Mouse (Mus musculus) ES-E14 (cell line): ENCODE data around the gene Lce1i. TPM values are rescaled to one million over a fixed set of nuclear protein-coding genes. Genes with fewer than 3 reads are reported as not detected.

Experiments
- DNase-seq: peaks from one replicate; pipeline ENCODE4 v3.0.0-alpha.2; 2013; ENCODE audit warnings: low read depth, low spot score
- H3K27ac ChIP-seq: 2 replicates; pipeline ENCODE4 v1.5.1; 2012; ENCODE audit warnings: low read depth, mild to moderate bottlenecking, low read length, moderate library complexity, mixed read lengths; ENCODE audit not compliant: poor library complexity, insufficient read depth, severe bottlenecking
- H3K36me3 ChIP-seq: 2 replicates; pipeline ENCODE4 v1.6.1; 2012; ENCODE audit warnings: mild to moderate bottlenecking, low read length, moderate library complexity, mixed read lengths; ENCODE audit not compliant: control insufficient read depth, poor library complexity, insufficient read depth, severe bottlenecking
- H3K4me1 ChIP-seq, 2 experiments: fragments of 150-350 bp in 1 of 2; sonication (generic) in 1 of 2; 2 replicates each; pipeline ENCODE4 v1.6.1; 2012; ENCODE audit warnings: low read length in 2 of 2, mild to moderate bottlenecking in 1 of 2, mixed read lengths in 1 of 2; ENCODE audit not compliant: control insufficient read depth in 2 of 2, insufficient read depth in 2 of 2, poor library complexity in 1 of 2
- H3K4me3 ChIP-seq, 2 experiments: fragments of 150-350 bp in 1 of 2; sonication (generic) in 1 of 2; 2 replicates each; pipeline ENCODE4 v1.5.1; 2012; ENCODE audit warnings: low read length in 2 of 2, low read depth in 1 of 2, mild to moderate bottlenecking in 1 of 2, mixed read lengths in 1 of 2; ENCODE audit not compliant: insufficient read depth in 1 of 2, poor library complexity in 1 of 2, severe bottlenecking in 1 of 2
- H3K9ac ChIP-seq: 2 replicates; pipeline ENCODE4 v1.6.1; 2012; ENCODE audit warnings: low read depth, mild to moderate bottlenecking, low read length, mixed read lengths; ENCODE audit not compliant: poor library complexity, insufficient read depth, severe bottlenecking
- H3K9me3 ChIP-seq: fragments of 150-350 bp; sonication (generic); 2 replicates; pipeline ENCODE4 v1.6.1; 2012; ENCODE audit warnings: low read depth, mild to moderate bottlenecking, low read length; ENCODE audit not compliant: control insufficient read depth, insufficient read depth
- CHD2 ChIP-seq: IDR thresholded peaks from 2 replicates; pipeline ENCODE4 v1.6.1; 2014; ENCODE audit warnings: mild to moderate bottlenecking, low read depth, low read length, inconsistent platforms
- HCFC1 ChIP-seq: IDR thresholded peaks from 2 replicates; pipeline ENCODE4 v1.6.1; 2012; ENCODE audit warnings: low read length, inconsistent platforms, borderline replicate concordance; ENCODE audit not compliant: insufficient read depth
- MAFK ChIP-seq: IDR thresholded peaks from 2 replicates; pipeline ENCODE4 v1.6.1; 2014; ENCODE audit warnings: mild to moderate bottlenecking, low read depth, low read length, inconsistent platforms; ENCODE audit not compliant: insufficient read depth
- ZC3H11A ChIP-seq: IDR thresholded peaks from 2 replicates; pipeline ENCODE4 v1.6.1; 2012; ENCODE audit warnings: low read depth, mild to moderate bottlenecking, inconsistent platforms, low read length, borderline replicate concordance
- ZNF384 ChIP-seq: IDR thresholded peaks from 2 replicates; pipeline ENCODE4 v1.6.1; 2012; ENCODE audit warnings: low read depth, low read length, inconsistent platforms
- in situ Hi-C, 2 experiments: fragments of 600-800 bp; cut with MboI; formaldehyde crosslinking; loops; one replicate each; pipeline ENCODE4 v1.15.1; 2025; ENCODE audit warnings: low sequenced_read_pairs in 2 of 2, inconsistent platforms in 1 of 2; ENCODE audit not compliant: unreplicated experiment in 2 of 2
- total RNA-seq: library from RNA; depleted of rRNA; stranded (reverse); fragments of 300-350 nt; gene quantifications from 2 replicates; pipeline ENCODE4 v1.2.3, GENCODE M21; 2012; rRNA removed

Gene Lce1i
- total RNA-seq, 1 experiment, result not detected

- no peak within 1 kb of the TSS for H3K9ac ChIP-seq
- no peak within 1 kb of the TSS for H3K27ac ChIP-seq
- H3K4me3 ChIP-seq, result no peak within 1 kb of the TSS
- no peaks in the 10 kb centered on the region for H3K36me3 ChIP-seq
- H3K4me1 ChIP-seq, result no peaks in the 10 kb centered on the region
- in situ Hi-C loops, result no loop called here
- H3K9me3 ChIP-seq, result no peaks in the 10 kb centered on the region
- DNase-seq, result no peak
- TF ChIP-seq HCFC1 (no peak), CHD2 (no peak), ZC3H11A (no peak), MAFK (no peak), ZNF384 (no peak)
Observed at GRCm38 (mm10) chr3:92752238-92752637, 26.5 kb downstream of the Lce1i start, which contains the start of gene Lce1g. Lce1g (minus strand) TSS chr3:92752338.

DNA sequence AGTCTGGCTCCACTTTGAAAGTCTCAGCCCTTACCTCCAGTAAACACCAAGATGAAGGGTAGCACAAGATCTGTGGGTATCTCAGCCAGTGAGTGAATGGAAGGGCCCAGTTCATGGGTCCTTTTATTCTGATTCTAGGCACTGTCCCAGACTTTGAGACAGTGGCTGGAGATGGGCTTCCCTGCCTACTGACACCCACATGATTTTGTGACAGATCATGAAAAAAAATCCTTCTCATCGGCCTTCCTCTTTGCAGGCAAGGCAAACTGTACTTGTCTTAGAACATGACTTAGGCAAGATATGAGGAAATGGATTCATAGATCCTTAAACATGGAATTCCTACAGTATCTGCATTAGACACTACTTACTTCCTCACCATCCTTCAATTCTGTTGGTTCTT lies 39.7 kb downstream of the Lce1i start, which contains the start of gene Gm38119:
Gene Gm38119 (minus strand): TSS at position 101 of the 400 bp plus-strand sequence.
- no peak within 1 kb of the TSS for H3K4me3 ChIP-seq
- no peak within 1 kb of the TSS for H3K9ac ChIP-seq
- H3K4me1 ChIP-seq, result no peaks in the 10 kb centered on the region
- no peak within 1 kb of the TSS for H3K27ac ChIP-seq
- in situ Hi-C loops, result no loop called here
- no peak for DNase-seq
- no peaks in the 10 kb centered on the region for H3K36me3 ChIP-seq
- TF ChIP-seq ZC3H11A (no peak), MAFK (no peak), ZNF384 (no peak), HCFC1 (no peak), CHD2 (no peak)
- H3K9me3 ChIP-seq, result no peaks in the 10 kb centered on the region

Other genes starting within 250 kb of the Lce1i start
- not detected in 2 replicates for gene 2310046K23Rik, start 244.4 kb downstream of the Lce1i start, total RNA-seq
- gene Ivl, start 205.2 kb downstream of the Lce1i start, total RNA-seq, result 0.21 and 0.45 TPM in 2 replicates
- gene Smcp, start 189.9 kb downstream of the Lce1i start, total RNA-seq, result not detected in 2 replicates
- gene 2210017I01Rik, start 171.4 kb downstream of the Lce1i start, total RNA-seq, result not detected in 2 replicates
- gene Lce6a, start 157.2 kb downstream of the Lce1i start, total RNA-seq, result not detected in 2 replicates
- not detected in 2 replicates for gene Lce1a1, start 130.6 kb downstream of the Lce1i start, total RNA-seq
- gene Lce1b, start 122.0 kb downstream of the Lce1i start, total RNA-seq, result not detected in 2 replicates
- not detected in 2 replicates for gene Lce1a2, start 108.6 kb downstream of the Lce1i start, total RNA-seq
- gene Lce1c, start 99.7 kb downstream of the Lce1i start, total RNA-seq, result not detected in 2 replicates
- gene Lce1d, start 91.7 kb downstream of the Lce1i start, total RNA-seq, result not detected in 2 replicates
- gene Lce1e, start 69.8 kb downstream of the Lce1i start, total RNA-seq, result not detected in 2 replicates
- not detected in 2 replicates for gene Lce1f, start 58.5 kb downstream of the Lce1i start, total RNA-seq
- gene Gm38119, start 39.8 kb downstream of the Lce1i start, total RNA-seq, result not detected in 2 replicates
- gene Lce1g, start 26.6 kb downstream of the Lce1i start, total RNA-seq, result not detected in 2 replicates
- 4.7 TPM in 1 of 2 replicates, not detected in the other for gene Lce1h, start 13.8 kb downstream of the Lce1i start, total RNA-seq
- not detected in 2 replicates for gene Lce1j, start 11.6 kb upstream of the Lce1i start, total RNA-seq
- gene Lce1k, start 29.0 kb upstream of the Lce1i start, total RNA-seq, result not detected in 2 replicates
- gene Kprp, start 48.3 kb upstream of the Lce1i start, total RNA-seq, result not detected in 2 replicates
- not detected in 2 replicates for gene Lce1l, start 72.4 kb upstream of the Lce1i start, total RNA-seq
- gene 2310050C09Rik, start 91.3 kb upstream of the Lce1i start, total RNA-seq, result not detected in 2 replicates
- gene Lce3a, start 147.3 kb upstream of the Lce1i start, total RNA-seq, result not detected in 2 replicates
- gene Lce3b, start 154.1 kb upstream of the Lce1i start, total RNA-seq, result not detected in 2 replicates
- not detected in 2 replicates for gene Lce3c, start 165.6 kb upstream of the Lce1i start, total RNA-seq
- not detected in 2 replicates for gene Lce3d, start 178.5 kb upstream of the Lce1i start, total RNA-seq
- not detected in 2 replicates for gene Lce3e, start 188.2 kb upstream of the Lce1i start, total RNA-seq
- gene Lce3f, start 213.3 kb upstream of the Lce1i start, total RNA-seq, result not detected in 2 replicates
- gene Crct1, start 236.8 kb upstream of the Lce1i start, total RNA-seq, result 1.2 and 6.2 TPM in 2 replicates
- not detected in 2 replicates for gene Lce1m, start 240.2 kb upstream of the Lce1i start, total RNA-seq